Mouse (Mus musculus) ES-Bruce4 (cell line): ENCODE results near the gene Txlna. TPM values are rescaled to one million over a fixed set of nuclear protein-coding genes. Genes with fewer than 3 reads are reported as not detected.

Source experiments
- H3K27ac ChIP-seq: 2 replicates; pipeline ENCODE4 v1.5.1; 2012; ENCODE audit warnings: low read length, inconsistent platforms; ENCODE audit not compliant: insufficient read depth
- H3K27me3 ChIP-seq: 2 replicates; pipeline ENCODE4 v1.6.1; 2012; ENCODE audit warnings: mild to moderate bottlenecking, low read length, inconsistent platforms; ENCODE audit not compliant: control insufficient read depth, poor library complexity, insufficient read depth, severe bottlenecking
- H3K36me3 ChIP-seq: 2 replicates; pipeline ENCODE4 v1.6.1; 2012; ENCODE audit warnings: inconsistent platforms, mild to moderate bottlenecking, low read length, moderate library complexity; ENCODE audit not compliant: control insufficient read depth, poor library complexity, insufficient read depth, severe bottlenecking
- H3K4me1 ChIP-seq: one replicate; pipeline ENCODE4 v1.8.1; 2011; ENCODE audit warnings: low read length; ENCODE audit not compliant: control insufficient read depth, insufficient read depth
- H3K4me3 ChIP-seq: 2 replicates; pipeline ENCODE4 v1.5.1; 2011; ENCODE audit warnings: low read depth, mild to moderate bottlenecking, low read length
- H3K9ac ChIP-seq: 2 replicates; pipeline ENCODE4 v1.6.1; 2012; ENCODE audit warnings: low read depth, mild to moderate bottlenecking, inconsistent platforms; ENCODE audit not compliant: poor library complexity, severe bottlenecking
- H3K9me3 ChIP-seq: replicated peaks from 2 replicates; pipeline ENCODE4 v1.6.1; 2012; ENCODE audit warnings: mild to moderate bottlenecking, low read length, inconsistent platforms; ENCODE audit not compliant: control insufficient read depth, poor library complexity, insufficient read depth, severe bottlenecking
- CTCF ChIP-seq: IDR thresholded peaks from one replicate; pipeline ENCODE4 v1.8.1; 2011; ENCODE audit warnings: low read depth, low read length
- EP300 ChIP-seq: IDR thresholded peaks from 2 replicates; pipeline ENCODE4 v1.6.1; 2011; ENCODE audit warnings: low read depth, low read length; ENCODE audit not compliant: insufficient read depth
- POLR2A ChIP-seq: IDR thresholded peaks from one replicate; pipeline ENCODE4 v1.8.1; 2011; ENCODE audit warnings: low read length; ENCODE audit not compliant: insufficient read depth
- polyA plus RNA-seq: library from polyadenylated mRNA; stranded (reverse); fragments of >200 nt; gene quantifications from 2 replicates; pipeline ENCODE4 v1.2.4, GENCODE M21; 2011; ENCODE audit warnings: low read depth; ENCODE audit not compliant: missing spikeins, insufficient read depth, insufficient read length

The Txlna gene
- polyA plus RNA-seq, 1 experiment: 42.3 TPM

- TF ChIP-seq CTCF (no peak), EP300 (no peak), POLR2A (no peak)
- Histone ChIP-seq H3K27ac (no peak overlapping the region), H3K36me3 (no peaks in the 10 kb centered on the region), H3K4me3 (no peak overlapping the region), H3K9ac (no peak overlapping the region), H3K9me3 (no peaks in the 10 kb centered on the region), H3K27me3 (no peaks in the 10 kb centered on the region), H3K4me1 (peaks cover 2% of the 10 kb centered on the region)
These were observed 60.5 kb downstream of the Txlna start for GRCm38 (mm10) chr4:129580347-129580746.

DNA sequence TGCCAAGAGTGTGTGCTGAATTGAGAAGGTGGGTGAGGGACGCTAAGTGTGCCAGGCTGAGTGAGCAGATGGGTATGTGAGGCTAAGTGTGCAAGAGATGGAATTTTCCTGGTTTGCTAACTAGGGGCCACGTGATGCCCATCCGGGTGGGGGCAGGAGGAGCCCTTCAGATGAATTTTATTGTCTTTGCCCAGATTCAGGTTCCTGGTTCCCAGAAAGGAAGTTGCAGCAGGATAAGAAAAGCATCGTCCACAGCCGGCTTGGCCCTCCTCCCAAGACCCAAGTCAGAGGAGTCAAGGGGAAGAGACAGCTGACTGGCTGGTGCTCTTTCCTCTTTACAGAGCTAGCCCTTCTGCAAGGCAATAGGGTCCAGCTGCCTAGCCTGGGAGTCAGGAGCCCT is 62.4 kb downstream of the Txlna start, which contains the start of gene Fam167b:
Gene Fam167b (minus strand): TSS at position 84 of the 400 bp plus-strand sequence.
- H3K4me3 ChIP-seq: no peak within 1 kb of the TSS
- no peaks in the 10 kb centered on the region for H3K36me3 ChIP-seq
- TF ChIP-seq EP300 (no peak), CTCF (no peak), POLR2A (no peak)
- no peak within 1 kb of the TSS for H3K27ac ChIP-seq
- H3K27me3 ChIP-seq: no peaks in the 10 kb centered on the region
- no peaks in the 10 kb centered on the region for H3K4me1 ChIP-seq
- no peak within 1 kb of the TSS for H3K9ac ChIP-seq
- H3K9me3 ChIP-seq: no peaks in the 10 kb centered on the region

- no peak for TF ChIP-seq CTCF
- TF ChIP-seq EP300: no peak
- no peak for TF ChIP-seq POLR2A
- Histone ChIP-seq H3K36me3 (no peaks in the 10 kb centered on the region), H3K9ac (no peak overlapping the region), H3K4me1 (no peaks in the 10 kb centered on the region), H3K9me3 (no peaks in the 10 kb centered on the region), H3K27me3 (no peaks in the 10 kb centered on the region), H3K27ac (no peak overlapping the region), H3K4me3 (no peak overlapping the region)
These were observed 63.2 kb downstream of the Txlna start for GRCm38 (mm10) chr4:129577688-129578087.

DNA sequence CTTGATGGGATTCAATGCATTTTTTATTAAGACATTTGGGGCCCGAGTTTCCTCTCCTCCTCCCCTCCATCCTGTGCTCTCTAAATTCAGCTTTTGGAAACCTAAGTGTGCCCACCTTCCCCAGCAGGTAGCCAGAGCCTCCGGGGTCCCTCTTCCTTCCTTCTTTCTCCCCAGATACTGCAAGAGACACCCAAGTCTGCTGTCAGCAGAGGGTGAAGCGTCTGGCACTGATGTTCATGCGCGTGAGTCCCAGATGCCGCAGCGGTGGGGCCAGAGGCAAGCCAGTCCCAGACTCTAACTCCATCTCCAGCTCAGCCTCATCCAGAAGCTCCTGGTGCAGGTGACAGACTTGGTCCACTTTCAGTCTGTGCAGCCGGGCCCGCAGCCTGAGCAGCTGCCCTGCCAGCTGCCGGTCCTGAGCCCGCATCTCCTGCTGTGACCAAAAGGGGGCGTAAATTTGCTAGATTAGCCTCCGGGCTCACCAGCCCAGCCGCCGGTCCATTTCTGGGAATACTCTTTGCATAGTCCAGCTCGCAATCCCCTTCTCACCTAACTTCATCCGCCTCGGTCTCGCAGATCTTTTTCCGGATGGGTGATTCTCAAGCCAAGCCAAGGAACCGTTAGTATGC is 63.9 kb downstream of the Txlna start:
- Histone ChIP-seq H3K36me3 (no peaks in the 10 kb centered on the region), H3K27me3 (no peaks in the 10 kb centered on the region), H3K9ac (no peak overlapping the region), H3K9me3 (no peaks in the 10 kb centered on the region), H3K27ac (no peak overlapping the region), H3K4me1 (no peaks in the 10 kb centered on the region), H3K4me3 (0 out of 2 replicates have a peak overlapping the region, but pooled peaks have one; percentile 18)
- TF ChIP-seq CTCF (peak; percentile 75), EP300 (no peak), POLR2A (no peak)

Other genes with a start within 250 kb of the Txlna start
- 4.2 and 4.8 TPM in 2 replicates for gene Zbtb8b, start 200.2 kb downstream of the Txlna start, polyA plus RNA-seq
- 31.6 and 36.4 TPM in 2 replicates for gene Bsdc1, start 179.5 kb downstream of the Txlna start, polyA plus RNA-seq
- not detected in 2 replicates for gene Tssk3, start 150.0 kb downstream of the Txlna start, polyA plus RNA-seq
- not detected in 2 replicates for gene Fam229a, start 149.9 kb downstream of the Txlna start, polyA plus RNA-seq
- 379 and 434 TPM in 2 replicates for gene Marcksl1, start 127.5 kb downstream of the Txlna start, polyA plus RNA-seq
- 301 and 304 TPM in 2 replicates for gene Hdac1, start 98.4 kb downstream of the Txlna start, polyA plus RNA-seq
- gene Lck, start 67.4 kb downstream of the Txlna start, polyA plus RNA-seq: 18.7 and 20.1 TPM in 2 replicates
- not detected in 2 replicates for gene Fam167b, start 62.5 kb downstream of the Txlna start, polyA plus RNA-seq
- gene Eif3i, start 40.4 kb downstream of the Txlna start, polyA plus RNA-seq: 252 and 266 TPM in 2 replicates
- 86.6 and 94.0 TPM in 2 replicates for gene Tmem234, start 40.4 kb downstream of the Txlna start, polyA plus RNA-seq
- gene Dcdc2b, start 26.8 kb downstream of the Txlna start, polyA plus RNA-seq: 2.2 and 3.0 TPM in 2 replicates
- 21.0 and 24.7 TPM in 2 replicates for gene Iqcc, start 22.0 kb downstream of the Txlna start, polyA plus RNA-seq
- gene Ccdc28b, start 17.1 kb downstream of the Txlna start, polyA plus RNA-seq: 7.4 and 8.7 TPM in 2 replicates
- gene Kpna6, start 31.7 kb upstream of the Txlna start, polyA plus RNA-seq: 107 and 130 TPM in 2 replicates
- 14.8 and 16.1 TPM in 2 replicates for gene Tmem39b, start 55.8 kb upstream of the Txlna start, polyA plus RNA-seq
- 179 and 182 TPM in 2 replicates for gene Khdrbs1, start 101.2 kb upstream of the Txlna start, polyA plus RNA-seq
- gene Ptp4a2, start 170.2 kb upstream of the Txlna start, polyA plus RNA-seq: 407 and 414 TPM in 2 replicates